Mouse (Mus musculus): ENCODE data around the gene Lamc2. TPM values are rescaled to one million over a fixed set of nuclear protein-coding genes. Genes with fewer than 3 reads are reported as not detected.

Gene Lamc2
- polyA plus RNA-seq, 1 experiment from 2014 or later = 6.8 TPM

GRCm38 (mm10) chr1:153140747-153141228, 45.5 kb downstream of the Lamc2 start:
- no peak overlapping the region for H3K4me2 ChIP-seq (replicated peaks)
- 37% methylated on average over 8 of the region's 8 CpGs for WGBS
- H3K4me3 ChIP-seq = no peak overlapping the region
- no peaks in the 10 kb centered on the region for H3K27me3 ChIP-seq
- peak; percentile 62; the same call in 1 of the 2 replicates for ATAC-seq (ENCODE audit: insufficient number of reproducible peaks, insufficient read depth, low FRiP score, low TSS enrichment)
- H3K4me1 ChIP-seq = no peaks in the 10 kb centered on the region
- H3K36me3 ChIP-seq = no peaks in the 10 kb centered on the region
- no peak overlapping the region; the same call in 1 of the 2 replicates for H3K27ac ChIP-seq
- no peaks in the 10 kb centered on the region for H3K9me3 ChIP-seq
- H3K9ac ChIP-seq = no peak overlapping the region

- 82% methylated on average over 11 of the region's 11 CpGs for WGBS
- no peaks in the 10 kb centered on the region for H3K4me1 ChIP-seq
- H3K9me3 ChIP-seq = no peaks in the 10 kb centered on the region
- ATAC-seq (ENCODE audit: insufficient number of reproducible peaks, insufficient read depth, low FRiP score, low TSS enrichment) = no peak
- no peak overlapping the region for H3K4me2 ChIP-seq (replicated peaks)
- H3K27me3 ChIP-seq = no peaks in the 10 kb centered on the region
- H3K36me3 ChIP-seq = no peaks in the 10 kb centered on the region
- no peak overlapping the region for H3K9ac ChIP-seq
- H3K4me3 ChIP-seq = no peak overlapping the region
- no peak overlapping the region; the same call in 1 of the 2 replicates for H3K27ac ChIP-seq
Measured at GRCm38 (mm10) chr1:153140265-153140664, 46.0 kb downstream of the Lamc2 start.

GRCm38 (mm10) chr1:153139635-153140034, 46.6 kb downstream of the Lamc2 start:
- H3K27me3 ChIP-seq = no peaks in the 10 kb centered on the region
- no peaks in the 10 kb centered on the region for H3K4me1 ChIP-seq
- whole genome bisulfite sequencing = 76% methylated on average over 7 of the region's 7 CpGs
- no peaks in the 10 kb centered on the region for H3K36me3 ChIP-seq
- H3K4me2 ChIP-seq (replicated peaks) = no peak overlapping the region
- H3K27ac ChIP-seq = no peak overlapping the region
- no peak for ATAC-seq (ENCODE audit: insufficient number of reproducible peaks, insufficient read depth, low FRiP score, low TSS enrichment)
- H3K4me3 ChIP-seq = no peak overlapping the region
- no peaks in the 10 kb centered on the region for H3K9me3 ChIP-seq
- H3K9ac ChIP-seq = no peak overlapping the region

GRCm38 (mm10) chr1:153138486-153138885, 47.8 kb downstream of the Lamc2 start:
- H3K4me3 ChIP-seq = no peak overlapping the region
- no peak overlapping the region for H3K27ac ChIP-seq
- H3K27me3 ChIP-seq = no peaks in the 10 kb centered on the region
- no peak overlapping the region for H3K4me2 ChIP-seq (replicated peaks)
- no peaks in the 10 kb centered on the region for H3K9me3 ChIP-seq
- no peak for ATAC-seq (ENCODE audit: insufficient number of reproducible peaks, insufficient read depth, low FRiP score, low TSS enrichment)
- no peak overlapping the region for H3K9ac ChIP-seq
- WGBS = 67% methylated on average over 5 of the region's 5 CpGs
- H3K36me3 ChIP-seq = no peaks in the 10 kb centered on the region
- peaks cover 7% of the 10 kb centered on the region; the same call in 1 of the 2 replicates for H3K4me1 ChIP-seq

GRCm38 (mm10) chr1:153136647-153137046, 49.6 kb downstream of the Lamc2 start:
- Histone ChIP-seq H3K36me3 (no peaks in the 10 kb centered on the region), H3K9ac (no peak overlapping the region), H3K27ac (no peak overlapping the region), H3K4me1 (peaks cover 7% of the 10 kb centered on the region; the same call in 1 of the 2 replicates), H3K27me3 (no peaks in the 10 kb centered on the region), H3K4me3 (no peak overlapping the region), H3K9me3 (no peaks in the 10 kb centered on the region), H3K4me2 (replicated peaks) (no peak overlapping the region)
- 83% methylated on average over 13 of the region's 13 CpGs for WGBS
- no peak for ATAC-seq (ENCODE audit: insufficient number of reproducible peaks, insufficient read depth, low FRiP score, low TSS enrichment)

- peak overlapping the region; percentile 80 for H3K27ac ChIP-seq
- 20% methylated on average over 9 of the region's 9 CpGs for WGBS
- H3K36me3 ChIP-seq = no peaks in the 10 kb centered on the region
- H3K4me3 ChIP-seq = no peak overlapping the region
- H3K27me3 ChIP-seq = no peaks in the 10 kb centered on the region
- H3K4me1 ChIP-seq = peaks cover 7% of the 10 kb centered on the region; the same call in 1 of the 2 replicates
- ATAC-seq (ENCODE audit: insufficient number of reproducible peaks, insufficient read depth, low FRiP score, low TSS enrichment) = no peak
- H3K9me3 ChIP-seq = no peaks in the 10 kb centered on the region
- H3K9ac ChIP-seq = no peak overlapping the region
- no peak overlapping the region for H3K4me2 ChIP-seq (replicated peaks)
Measured at GRCm38 (mm10) chr1:153133865-153134781, 52.1 kb downstream of the Lamc2 start.

- H3K4me1 ChIP-seq = peaks cover 10% of the 10 kb centered on the region; the same call in 1 of the 2 replicates
- no peak overlapping the region for H3K4me3 ChIP-seq
- H3K36me3 ChIP-seq = no peaks in the 10 kb centered on the region
- WGBS = 87% methylated on average over 11 of the region's 11 CpGs
- ATAC-seq (ENCODE audit: insufficient number of reproducible peaks, insufficient read depth, low FRiP score, low TSS enrichment) = no peak
- no peaks in the 10 kb centered on the region for H3K9me3 ChIP-seq
- no peak overlapping the region for H3K4me2 ChIP-seq (replicated peaks)
- no peak overlapping the region for H3K27ac ChIP-seq
- no peak overlapping the region for H3K9ac ChIP-seq
- no peaks in the 10 kb centered on the region for H3K27me3 ChIP-seq
Measured at GRCm38 (mm10) chr1:153129992-153130713, 56.1 kb downstream of the Lamc2 start.

- Histone ChIP-seq H3K9me3 (no peaks in the 10 kb centered on the region), H3K4me1 (peaks cover 4% of the 10 kb centered on the region; the same call in 1 of the 2 replicates), H3K4me3 (no peak overlapping the region), H3K36me3 (no peaks in the 10 kb centered on the region), H3K27ac (no peak overlapping the region), H3K9ac (no peak overlapping the region), H3K27me3 (no peaks in the 10 kb centered on the region), H3K4me2 (replicated peaks) (no peak overlapping the region)
- ATAC-seq (ENCODE audit: insufficient number of reproducible peaks, insufficient read depth, low FRiP score, low TSS enrichment) = no peak
- WGBS = 79% methylated on average over 8 of the region's 8 CpGs
Measured at GRCm38 (mm10) chr1:153128780-153129179, 57.5 kb downstream of the Lamc2 start.

- Histone ChIP-seq H3K36me3 (no peaks in the 10 kb centered on the region), H3K4me1 (peaks cover 3% of the 10 kb centered on the region; the same call in 1 of the 2 replicates), H3K9ac (no peak overlapping the region), H3K4me2 (replicated peaks) (no peak overlapping the region), H3K4me3 (no peak overlapping the region), H3K9me3 (no peaks in the 10 kb centered on the region), H3K27me3 (no peaks in the 10 kb centered on the region), H3K27ac (no peak overlapping the region)
- 78% methylated on average over 4 of the region's 4 CpGs for WGBS
- no peak for ATAC-seq (ENCODE audit: insufficient number of reproducible peaks, insufficient read depth, low FRiP score, low TSS enrichment)
Measured at GRCm38 (mm10) chr1:153127622-153128021, 58.6 kb downstream of the Lamc2 start.

GRCm38 (mm10) chr1:153126491-153127381, 59.5 kb downstream of the Lamc2 start:
- Histone ChIP-seq H3K36me3 (no peaks in the 10 kb centered on the region), H3K4me3 (no peak overlapping the region), H3K4me2 (replicated peaks) (no peak overlapping the region), H3K27me3 (no peaks in the 10 kb centered on the region), H3K27ac (no peak overlapping the region), H3K9me3 (no peaks in the 10 kb centered on the region), H3K9ac (no peak overlapping the region), H3K4me1 (peaks cover 3% of the 10 kb centered on the region; the same call in 1 of the 2 replicates)
- WGBS = 83% methylated on average over 15 of the region's 15 CpGs
- ATAC-seq (ENCODE audit: insufficient number of reproducible peaks, insufficient read depth, low FRiP score, low TSS enrichment) = no peak
